Mouse (Mus musculus): Measurements from ENCODE around the gene Lurap1.

Gene Lurap1

DNA sequence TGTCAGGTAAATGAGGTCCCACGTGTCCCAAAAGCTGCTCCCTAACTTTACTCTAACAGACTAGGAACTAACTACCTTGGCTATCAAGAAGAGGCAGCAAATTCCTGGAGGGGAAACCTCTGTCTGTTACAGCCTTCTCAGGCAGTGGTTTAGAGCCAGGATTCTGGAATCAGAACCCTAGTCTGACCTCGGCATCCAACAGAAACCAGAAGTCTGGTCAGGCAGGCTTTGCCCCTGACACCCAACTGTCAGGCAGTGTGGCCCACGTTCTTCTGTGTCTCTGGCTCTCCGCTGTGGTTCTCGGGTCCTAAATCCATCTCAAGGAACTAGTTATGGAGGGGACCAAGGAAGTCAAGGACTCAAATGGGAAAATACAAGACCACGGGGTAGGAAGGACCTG, at the start of gene Lurap1:
Gene Lurap1 (minus strand): TSS at position 101 of the 400 bp plus-strand sequence.
- DNase-seq (ENCODE audit: low read depth, low spot score), result no peak

DNA sequence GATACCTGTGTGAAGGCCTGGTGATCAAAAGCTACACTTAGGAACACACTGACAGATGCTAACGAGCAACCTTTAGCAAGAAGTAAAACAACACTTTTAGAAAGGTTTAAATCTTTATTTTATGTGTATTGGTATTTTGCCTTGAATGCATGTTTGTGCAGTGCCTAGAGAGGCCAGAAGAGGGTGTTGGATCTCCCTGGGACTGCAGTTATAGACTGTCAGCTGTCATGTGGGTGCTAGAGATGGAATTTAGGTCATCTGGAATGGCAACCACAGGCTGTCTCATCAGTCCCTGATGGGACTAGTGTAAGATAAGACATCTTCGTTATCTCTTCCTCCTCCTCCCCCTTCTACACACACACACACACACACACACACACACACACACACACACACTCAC, 47.3 kb upstream of the Lurap1 start:
- DNase-seq (ENCODE audit: low read depth, low spot score), result no peak

DNA sequence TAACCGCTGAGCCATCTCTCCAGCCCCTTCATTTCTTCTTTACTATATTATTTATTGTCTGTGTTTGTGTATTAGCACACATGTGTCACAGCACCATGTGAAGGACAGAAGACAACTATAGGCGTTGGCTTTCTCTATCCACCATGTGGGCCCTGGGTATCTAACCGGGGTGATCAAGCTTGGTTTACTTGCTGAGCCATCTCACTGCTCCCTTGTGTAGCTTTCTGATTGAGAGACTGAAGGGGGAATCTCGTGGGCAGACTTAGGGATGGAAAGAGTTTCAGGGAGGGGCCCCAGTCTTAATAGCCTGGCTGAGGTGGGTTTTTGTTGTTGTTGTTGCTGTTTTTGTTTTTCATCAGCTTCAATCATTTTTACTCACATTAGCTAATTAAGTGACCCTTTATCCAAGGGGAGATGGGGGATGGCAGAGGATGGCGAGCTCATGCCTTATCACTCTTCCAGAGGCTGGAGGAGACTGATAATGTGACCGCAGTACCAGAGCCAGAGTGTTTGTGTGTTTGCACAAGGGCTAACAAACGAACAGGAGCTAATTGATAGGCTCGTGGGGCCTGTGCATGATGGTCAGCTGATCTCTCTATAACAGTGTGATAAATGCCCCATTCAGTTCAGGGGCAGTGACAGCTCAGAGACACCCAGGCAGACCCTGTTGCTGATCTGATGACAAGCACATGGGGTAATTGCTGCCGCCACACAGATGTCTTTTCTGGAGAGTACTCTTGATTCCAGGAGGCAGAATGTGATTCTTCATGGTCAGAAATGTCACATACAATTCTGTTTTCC, 42.6 kb upstream of the Lurap1 start:
- no peak for DNase-seq (ENCODE audit: low read depth, low spot score)

DNA sequence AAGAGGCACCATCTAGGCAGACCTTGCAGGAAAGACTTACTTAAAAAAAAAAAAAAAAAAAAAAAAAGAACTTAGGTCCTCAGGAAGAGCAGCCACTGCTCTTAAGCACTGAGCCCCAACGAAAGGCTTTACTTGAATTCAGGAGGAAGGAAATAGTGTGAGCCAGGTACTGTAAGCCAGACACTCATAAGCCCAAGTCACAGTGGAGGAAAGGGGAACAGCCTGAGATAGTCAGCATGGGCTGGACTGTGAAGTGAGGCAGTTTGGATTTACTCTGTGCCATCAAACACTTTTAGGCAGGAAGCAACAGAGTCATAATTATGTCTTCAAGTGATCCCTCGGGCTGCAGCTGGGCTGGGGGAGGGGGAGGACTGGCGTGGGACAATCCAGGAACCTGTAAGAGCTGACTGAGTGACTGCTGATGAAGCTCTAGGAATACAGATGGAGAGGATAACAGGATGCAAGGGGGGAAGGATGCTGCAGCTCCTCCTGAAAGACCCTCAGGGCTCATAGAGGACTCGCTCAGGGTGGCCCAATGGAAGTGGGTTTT, 41.2 kb upstream of the Lurap1 start:
- DNase-seq (ENCODE audit: low read depth, low spot score), result no peak

DNA sequence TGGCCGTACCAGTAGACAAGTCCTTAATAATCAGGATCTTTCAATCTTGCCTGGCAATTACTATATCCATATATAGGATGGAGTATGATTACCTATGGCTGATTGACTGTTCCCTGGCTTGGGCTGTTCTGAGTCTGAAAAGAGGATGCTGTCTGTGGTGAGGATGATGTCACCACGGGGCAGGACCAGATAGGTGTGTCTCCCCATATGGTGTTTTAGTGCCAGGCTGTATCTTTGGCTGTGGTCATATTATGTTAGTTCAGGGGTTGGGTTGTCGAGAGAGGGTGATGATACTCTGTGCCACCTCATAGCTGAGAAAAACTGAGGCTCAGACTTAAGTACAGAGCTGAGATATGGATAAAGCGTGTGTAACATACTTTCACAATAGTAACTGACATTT, 33.9 kb upstream of the Lurap1 start:
- DNase-seq (ENCODE audit: low read depth, low spot score), result no peak

DNA sequence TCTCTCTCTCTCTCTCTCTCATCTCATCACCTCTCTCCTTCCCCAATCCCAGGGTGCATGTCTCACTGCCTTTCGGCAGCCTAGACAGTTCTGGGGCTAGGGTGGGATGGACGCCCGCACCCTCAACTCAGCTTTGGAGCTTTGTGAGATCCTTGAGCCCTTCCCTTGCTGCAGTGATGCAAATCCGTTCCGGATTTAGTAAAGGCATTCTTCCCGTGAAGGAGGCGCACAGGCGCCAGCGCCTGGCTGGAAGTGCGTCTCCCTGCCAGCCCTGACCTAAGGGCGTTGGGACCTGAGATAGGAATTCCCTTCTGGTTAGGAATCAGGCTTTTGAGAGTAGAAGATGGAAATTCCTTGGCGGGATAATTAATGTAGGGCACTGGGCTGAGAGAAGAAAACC, 31.6 kb upstream of the Lurap1 start:
- peak; percentile 40 for DNase-seq (ENCODE audit: low read depth, low spot score)

DNA sequence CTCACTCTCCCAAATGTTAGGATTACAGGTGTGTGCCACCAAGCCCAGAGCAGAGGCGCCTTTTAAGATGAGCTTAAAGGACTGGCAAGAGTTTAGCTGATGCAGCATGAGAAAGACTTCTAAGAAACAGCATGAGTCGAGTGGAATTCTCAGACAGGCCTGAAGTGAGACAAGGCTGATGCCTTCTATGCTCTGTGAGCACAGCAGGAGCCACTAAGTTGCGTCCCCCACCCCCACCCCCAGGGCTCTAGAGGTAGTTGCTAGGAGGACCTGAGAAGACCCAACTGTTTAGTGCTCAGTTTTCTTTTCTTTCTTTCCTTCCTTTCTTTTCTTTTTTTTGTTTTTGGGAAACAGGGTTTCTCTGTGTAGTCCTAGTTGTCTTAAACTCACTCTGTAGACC, 30.9 kb upstream of the Lurap1 start:
- DNase-seq (ENCODE audit: low read depth, low spot score), result no peak

DNA sequence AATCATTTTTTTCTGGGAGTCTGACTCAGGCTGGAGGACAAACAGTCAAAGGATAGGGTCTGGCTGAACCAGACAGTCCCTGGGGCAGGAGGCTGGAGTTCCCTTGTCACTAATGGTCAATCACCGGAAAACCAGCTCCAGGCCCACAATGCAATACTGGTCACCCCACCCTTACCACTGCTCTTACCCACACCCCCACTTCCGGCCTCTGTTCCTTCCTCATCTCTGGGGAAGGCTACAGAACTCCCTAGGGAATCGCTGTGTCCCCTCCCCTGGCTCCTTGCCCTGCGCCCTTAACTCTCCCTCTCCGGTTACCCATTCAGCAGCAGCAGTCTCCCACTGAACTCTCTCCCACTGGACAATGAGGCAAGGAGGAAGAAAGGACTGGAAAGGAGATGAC, 26.0 kb upstream of the Lurap1 start:
- DNase-seq (ENCODE audit: low read depth, low spot score), result no peak

DNA sequence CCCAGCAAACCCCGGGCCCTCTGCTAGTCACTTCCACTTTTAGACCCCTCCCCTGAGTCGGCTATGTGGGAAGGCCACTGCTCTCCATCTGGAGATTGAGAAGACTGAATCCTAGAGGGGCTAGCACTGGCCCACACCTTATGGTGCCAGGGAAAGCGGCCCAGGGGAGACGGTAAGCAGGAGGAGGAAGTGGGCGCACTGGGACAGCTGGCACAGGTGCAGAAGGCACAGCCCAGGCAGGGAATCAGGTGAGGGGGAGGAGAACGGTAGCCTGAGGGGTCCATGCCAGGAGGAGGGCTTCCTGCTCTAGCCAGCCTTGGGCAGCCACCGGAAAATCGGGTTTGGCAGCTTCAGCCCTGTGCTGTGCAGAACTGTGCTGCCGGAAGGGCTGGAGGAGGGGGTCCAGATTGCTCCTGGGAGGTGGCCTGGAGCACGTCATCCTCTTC, 25.4 kb upstream of the Lurap1 start:
- peak; percentile 36 for DNase-seq (ENCODE audit: low read depth, low spot score)

DNA sequence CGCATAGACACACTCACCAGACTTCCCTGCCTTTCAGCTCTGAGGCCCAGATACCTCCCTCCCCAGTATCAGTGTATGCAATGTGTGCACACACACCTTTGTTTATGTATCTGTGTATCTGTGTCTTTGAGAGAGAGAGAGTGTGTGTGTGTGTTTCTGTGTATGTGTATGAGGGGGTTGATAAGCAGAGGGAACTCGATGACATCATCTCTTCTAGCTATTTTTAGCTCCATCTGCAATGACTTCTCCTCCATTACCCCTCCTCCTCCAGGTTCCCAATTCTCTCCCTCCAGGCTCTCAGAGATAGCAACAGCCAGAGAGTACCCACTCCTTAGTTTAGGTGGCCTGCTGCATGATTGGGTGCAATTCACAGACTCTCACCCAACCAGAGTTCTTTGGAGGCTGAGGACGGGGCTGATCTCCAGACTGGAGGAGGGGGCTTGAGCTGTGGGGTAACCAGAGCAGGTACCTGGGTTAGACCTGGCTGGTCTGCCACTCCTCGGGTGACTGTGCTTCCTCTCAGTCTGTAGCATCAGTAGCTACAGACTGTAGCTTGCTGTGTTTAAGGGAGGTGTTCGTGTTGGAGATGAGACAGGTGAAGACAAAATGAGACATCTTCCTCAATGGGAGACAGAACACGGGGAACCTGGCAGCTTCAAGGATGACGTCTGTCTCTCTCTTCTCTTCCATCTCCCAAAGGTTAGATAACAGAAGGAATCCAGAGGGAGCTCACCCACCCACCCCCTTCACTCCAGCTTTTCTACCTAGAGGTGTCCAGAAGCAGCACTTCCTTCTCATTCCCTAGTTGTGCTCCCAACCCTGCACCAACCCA, 24.8 kb upstream of the Lurap1 start:
- no peak for DNase-seq (ENCODE audit: low read depth, low spot score)

DNA sequence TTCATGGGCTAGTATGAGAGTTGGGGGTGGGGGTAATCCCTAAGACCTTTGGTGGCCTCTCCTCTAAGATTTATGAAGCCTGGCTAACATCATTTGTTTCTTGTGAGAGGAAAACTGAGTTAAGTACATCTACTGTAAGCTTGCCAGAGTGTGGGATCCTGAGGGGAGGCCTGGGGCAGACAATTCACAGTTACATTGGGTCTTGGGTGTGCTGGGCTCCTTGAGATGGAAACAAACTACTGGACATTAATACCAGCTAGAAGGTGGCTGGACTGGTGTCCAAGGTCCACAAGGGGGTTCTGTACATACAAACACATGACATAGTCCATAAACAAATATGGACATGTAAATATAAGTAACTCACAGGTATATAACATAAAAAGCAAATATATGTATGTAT, 24.0 kb upstream of the Lurap1 start:
- DNase-seq (ENCODE audit: low read depth, low spot score), result no peak

DNA sequence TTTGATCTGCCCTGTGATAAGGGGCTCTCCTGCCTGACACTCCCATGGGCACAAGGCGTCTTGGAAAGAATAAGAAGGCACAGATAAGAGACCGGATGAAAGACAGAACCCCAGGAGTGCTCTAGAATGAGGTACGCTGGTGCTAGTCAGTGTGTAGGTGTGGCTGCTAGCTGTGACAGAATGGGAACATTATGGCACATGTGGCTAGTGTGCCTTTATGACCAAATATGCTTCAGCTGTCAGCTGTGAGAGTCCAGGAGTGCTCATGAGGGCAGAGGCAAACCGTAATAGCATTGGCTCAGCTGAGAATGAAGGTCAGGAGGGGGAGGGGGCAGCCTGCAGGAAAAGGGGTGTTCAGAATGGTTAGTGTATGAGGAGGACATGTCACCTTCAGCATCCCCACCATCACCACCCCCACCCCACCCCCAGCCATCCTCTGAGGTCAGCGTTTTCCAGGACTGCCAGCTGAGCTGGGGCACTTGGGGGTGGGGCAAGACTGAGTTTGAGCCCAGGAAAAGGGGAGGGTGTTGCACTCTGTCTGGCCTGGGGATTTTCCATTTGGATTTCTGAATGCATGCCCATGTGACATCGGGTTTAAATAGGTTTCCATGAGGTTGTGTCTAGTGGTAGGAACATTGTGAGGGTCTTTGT, 23.5 kb upstream of the Lurap1 start:
- no peak for DNase-seq (ENCODE audit: low read depth, low spot score)

DNA sequence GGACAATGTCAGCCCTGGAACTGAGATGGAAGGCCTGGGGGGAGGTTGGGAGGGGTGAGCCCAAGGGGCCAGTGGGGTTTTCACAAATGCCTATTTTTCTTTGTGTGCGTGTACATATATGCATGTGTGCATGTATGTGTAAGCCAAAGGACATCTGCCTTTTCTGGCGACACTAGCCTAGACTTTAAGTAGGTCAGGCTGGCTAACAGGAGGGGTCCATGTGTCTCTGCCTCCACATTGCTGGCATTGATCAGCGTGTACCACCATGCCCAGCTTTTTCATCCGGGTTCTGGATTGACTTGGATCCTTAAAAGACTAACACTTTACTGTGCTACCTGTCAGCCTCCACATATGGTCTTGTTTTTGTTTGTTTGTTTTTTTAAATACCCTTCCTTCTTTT, 22.6 kb upstream of the Lurap1 start:
- DNase-seq (ENCODE audit: low read depth, low spot score), result no peak

DNA sequence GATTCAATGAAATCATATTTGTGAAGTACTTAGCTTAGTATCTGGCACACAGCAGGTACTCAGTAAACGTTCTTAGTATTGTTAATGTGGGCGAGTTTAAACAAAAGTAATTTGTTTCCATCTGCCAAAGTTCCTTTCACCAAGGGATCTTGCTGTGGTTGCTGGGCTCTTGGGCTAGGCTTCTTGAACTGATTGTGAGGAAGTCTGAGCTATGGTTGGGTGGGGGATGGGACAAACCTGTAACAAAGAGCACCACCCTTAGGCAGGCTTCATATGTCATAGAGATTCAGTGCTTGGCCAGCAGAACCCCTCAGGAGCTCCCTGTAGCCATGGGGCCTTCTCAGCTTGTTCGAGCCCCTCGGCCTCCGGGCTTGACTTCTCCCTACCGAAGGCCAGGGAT, 21.9 kb upstream of the Lurap1 start, which contains the start of the genes 1700042G07Rik and Gm49337:
Gene 1700042G07Rik (plus strand): TSS at position 301 of the 400 bp plus-strand sequence.
Gene Gm49337 (plus strand): TSS at position 313 of the 400 bp plus-strand sequence.
- no peak for DNase-seq (ENCODE audit: low read depth, low spot score)

DNA sequence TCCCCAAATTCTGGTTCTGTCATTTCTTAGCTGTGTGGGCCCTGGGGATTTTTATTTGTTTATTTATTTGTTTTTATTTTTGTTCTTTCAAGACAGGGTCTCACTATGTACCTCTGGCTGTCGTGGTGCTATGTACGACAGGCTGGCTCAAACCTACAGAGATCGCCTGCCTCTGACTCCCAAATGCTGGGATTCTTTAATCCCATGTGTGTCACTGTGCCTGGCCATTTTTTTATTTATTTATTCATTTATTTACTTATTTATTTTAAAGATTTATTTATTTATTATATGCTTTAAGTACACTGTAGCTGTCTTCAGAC, 18.2 kb upstream of the Lurap1 start:
- no peak for DNase-seq (ENCODE audit: low read depth, low spot score)

DNA sequence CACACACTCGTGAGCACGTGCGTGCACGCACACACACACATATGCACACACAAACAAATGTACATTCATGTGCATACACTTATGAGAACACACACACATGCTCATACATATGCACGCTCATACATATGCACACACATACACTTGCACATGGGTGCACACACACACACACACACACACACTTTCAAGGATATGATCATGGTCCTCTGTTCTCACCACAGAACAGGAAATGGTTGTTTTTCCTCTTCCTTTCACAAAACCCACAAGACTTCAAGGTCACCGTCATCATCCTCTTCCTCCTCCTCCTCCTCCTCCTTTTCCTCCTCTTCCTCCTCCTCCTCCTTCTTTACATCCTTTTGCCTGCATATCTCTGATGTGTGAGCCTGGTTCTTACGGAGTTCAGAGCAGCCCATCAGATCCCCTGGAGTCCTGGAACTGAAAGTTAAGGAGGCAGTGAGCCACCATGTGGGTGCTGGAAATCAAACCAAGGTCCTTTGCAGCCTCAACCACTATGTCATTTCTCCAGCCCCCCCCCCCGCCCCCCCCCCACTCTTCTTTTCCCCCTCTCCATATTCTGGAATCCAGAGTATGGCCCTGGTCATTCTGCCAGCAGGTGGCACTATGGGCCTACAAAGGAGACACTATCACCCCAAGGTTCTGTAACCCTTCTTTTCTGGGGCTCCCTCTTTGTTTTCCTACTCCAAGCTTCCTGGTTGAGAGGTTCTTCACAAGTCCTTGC, 17.6 kb upstream of the Lurap1 start:
- peak; percentile 72 for DNase-seq (ENCODE audit: low read depth, low spot score)

DNA sequence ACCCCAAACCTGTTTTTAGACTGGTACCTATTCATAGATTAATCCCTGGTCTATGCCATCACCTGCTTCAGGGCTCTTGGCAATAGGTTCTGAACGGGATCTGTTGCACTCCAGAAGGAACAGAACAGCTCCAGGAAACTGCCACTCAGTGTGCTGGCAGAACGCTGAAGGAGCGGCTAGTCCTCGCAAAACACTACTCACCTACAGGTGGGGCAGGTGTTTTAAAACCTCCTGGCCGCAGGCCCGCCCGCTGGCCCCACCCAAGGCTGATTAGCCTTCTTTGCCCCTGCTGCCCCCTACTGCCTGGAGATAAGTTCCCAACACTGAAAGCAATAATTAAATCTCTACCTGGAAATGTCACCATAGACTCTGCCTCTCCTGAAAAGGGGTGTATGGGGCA, 16.3 kb upstream of the Lurap1 start, which contains the start of gene Tspan1:
Gene Tspan1 (minus strand): TSS at position 198 of the 400 bp plus-strand sequence.
- no peak for DNase-seq (ENCODE audit: low read depth, low spot score)

DNA sequence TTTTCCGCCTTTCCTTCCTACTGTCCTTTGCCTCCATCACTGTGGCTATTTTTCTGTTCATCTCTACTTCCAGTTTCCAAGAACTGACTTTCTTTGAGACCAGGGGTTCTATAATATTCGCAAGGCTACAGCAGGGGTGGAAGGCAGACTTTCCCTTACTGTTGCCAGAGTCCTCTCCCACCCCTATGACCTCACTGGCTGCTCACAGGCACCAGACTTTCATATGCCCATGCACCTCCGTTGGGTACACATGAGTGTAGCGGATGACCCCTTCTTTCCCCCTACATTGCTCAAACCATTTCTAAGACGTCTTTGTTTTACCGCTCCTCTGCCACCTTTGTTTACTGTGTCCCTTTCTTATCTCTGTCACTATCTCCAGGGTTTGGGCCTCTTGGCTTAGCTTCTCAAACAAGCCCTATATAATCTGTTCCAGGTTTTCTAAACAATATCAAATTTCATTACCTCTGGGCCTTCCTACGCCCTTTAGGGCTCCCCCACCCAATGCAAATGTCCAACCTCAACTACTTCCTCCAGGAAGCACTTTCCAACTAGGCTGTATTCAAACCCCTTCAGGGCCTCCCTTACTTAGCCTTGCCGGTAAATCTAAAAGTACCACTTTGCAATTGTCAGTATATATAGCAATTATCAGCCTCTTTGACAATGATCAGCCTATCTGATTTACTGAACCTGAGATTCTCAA, 14.7 kb upstream of the Lurap1 start:
- DNase-seq (ENCODE audit: low read depth, low spot score), result no peak

DNA sequence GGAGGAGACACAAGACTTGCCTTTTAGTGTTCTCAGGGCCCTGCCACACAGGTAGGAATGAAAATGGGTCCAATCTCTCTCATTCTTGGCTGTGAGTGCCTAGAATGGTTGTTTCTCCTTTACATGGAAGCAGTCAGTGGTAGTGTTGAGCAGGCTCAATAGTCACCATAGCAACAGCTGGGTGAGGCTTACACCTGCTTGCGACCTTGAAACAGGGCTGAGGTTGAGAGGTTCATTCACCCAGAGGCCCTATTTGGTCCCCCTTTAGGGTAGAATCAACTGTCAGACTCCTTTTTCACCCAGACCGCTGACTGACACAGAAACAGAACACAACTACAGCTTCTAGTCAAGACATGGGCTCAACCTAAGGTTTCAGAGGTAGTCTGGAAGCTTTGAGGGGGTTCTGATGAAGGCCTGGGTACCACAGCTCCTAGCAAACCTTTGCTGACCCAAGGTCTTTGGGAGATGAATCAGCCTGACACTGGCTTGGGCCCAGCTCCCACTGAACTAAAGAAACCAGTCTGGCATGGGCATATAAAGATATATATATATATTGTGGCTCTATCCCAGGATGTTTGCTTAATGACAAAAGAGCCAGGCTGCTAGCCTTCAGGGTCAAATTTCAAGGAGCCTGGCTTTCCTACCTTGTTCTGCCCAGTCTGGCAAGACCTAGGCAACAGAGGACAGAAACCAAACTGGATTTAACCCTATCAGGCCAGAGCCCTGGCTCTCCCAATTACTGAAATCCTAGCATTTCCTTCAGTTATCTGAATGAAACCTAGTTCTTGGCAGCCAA, 13.8 kb upstream of the Lurap1 start:
- no peak for DNase-seq (ENCODE audit: low read depth, low spot score)

DNA sequence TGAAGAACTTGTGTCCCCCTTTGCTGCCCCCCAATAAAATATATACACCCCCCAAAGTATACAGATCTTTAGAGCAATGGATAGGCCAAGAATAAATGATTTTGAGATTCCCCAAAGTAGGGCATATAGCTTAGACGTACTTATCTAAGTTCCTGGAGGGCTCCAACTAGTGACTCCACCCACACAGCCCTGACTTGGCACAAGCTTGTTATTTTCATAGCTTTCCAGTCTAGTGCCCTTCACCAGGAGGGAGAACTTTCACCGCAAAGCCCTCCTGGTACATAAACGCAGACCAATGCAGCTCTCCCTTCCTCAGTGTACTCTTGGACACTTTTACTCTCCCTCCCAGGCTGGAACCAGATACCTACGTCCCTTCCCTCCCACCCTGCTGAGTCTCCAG, 11.0 kb upstream of the Lurap1 start:
- DNase-seq (ENCODE audit: low read depth, low spot score), result no peak
